Mouse (Mus musculus) large intestine, adult 2 months (tissue): ENCODE data around the gene Slc16a13. TPM values are rescaled to one million over a fixed set of nuclear protein-coding genes. Genes with fewer than 3 reads are reported as not detected.

Experiments
- DNase-seq: peaks from one replicate; pipeline ENCODE4 v3.0.0-alpha.2; 2012; ENCODE audit warnings: low read depth, low spot score
- WGBS: fragments of 180-500 bp; shearing (Covaris S2); methylation state at CpG from one replicate; pipeline ENCODE4 v1.1.7; 2018; 5-methylcytosine and 5-hydroxymethylcytosine counted together
- polyA plus RNA-seq: library from polyadenylated mRNA; depleted of rRNA; stranded (reverse); fragments of >200 nt; gene quantifications from 2 replicates; pipeline ENCODE4 v1.2.3, GENCODE M21; 2012

Gene Slc16a13
- polyA plus RNA-seq, 1 experiment: 3.8 TPM

DNA sequence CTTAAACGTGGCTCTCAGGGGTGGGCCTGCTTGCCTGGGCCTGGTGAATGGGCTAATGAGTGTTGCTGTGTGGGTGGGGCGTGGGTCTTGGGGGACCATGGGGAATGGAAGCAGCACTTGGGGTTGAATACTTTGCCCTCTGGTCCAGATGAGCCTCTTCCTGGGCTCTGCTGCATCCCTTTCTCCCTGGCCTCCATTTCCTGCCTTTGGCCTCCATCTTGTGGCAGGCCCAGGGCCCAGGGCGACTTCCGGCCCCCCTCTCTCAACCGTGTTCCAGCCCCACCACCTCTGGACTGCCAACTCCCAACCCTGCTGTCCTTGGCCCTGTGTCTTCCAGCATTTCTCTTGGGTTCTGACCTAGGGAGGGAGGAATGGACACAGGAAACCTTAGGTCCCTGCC, 13.2 kb upstream of the Slc16a13 start:
- WGBS: 61% methylated on average over 5 of the region's 5 CpGs
- DNase-seq: no peak

DNA sequence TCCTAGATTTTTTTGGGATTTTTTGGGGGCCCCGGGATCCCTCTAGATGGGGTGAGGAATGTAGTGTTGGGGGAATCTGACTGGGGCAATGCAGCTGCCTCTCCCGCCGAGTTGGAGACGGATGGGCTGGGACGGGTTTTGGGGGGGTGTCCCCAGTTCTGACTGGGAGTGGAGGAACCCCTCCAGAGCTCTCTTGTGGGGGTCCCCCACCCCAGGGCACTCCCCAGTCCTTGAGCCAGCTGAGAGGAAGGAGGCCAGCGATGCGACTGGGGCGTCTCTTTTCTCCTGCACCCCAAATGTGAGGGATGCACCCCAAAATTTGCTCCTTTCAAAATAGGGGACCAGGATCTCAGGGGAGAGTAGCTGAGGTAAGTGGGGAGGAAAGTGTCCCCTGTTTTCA, 12.2 kb upstream of the Slc16a13 start:
- WGBS: 40% methylated on average over 8 of the region's 8 CpGs
- DNase-seq: no peak

DNA sequence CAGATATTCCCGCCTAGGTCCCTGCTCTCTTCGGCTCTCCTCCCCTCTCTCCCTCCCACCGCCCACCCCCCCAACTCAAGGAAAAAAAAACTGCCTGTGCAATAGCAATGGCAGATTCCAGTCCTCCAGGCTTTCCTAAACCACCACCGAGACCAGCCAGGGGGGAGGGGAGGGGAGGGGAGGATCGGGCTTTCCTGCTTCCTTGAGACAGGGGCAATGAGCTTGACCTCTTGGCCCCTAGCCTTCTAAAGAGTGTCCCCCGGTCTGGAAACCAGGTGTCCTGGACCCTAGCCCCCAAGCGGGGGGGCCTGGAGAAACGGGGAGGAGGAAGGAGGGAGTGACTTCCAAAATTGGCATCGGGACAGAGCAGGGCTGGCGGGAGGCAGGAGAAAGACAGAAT, 11.7 kb upstream of the Slc16a13 start:
- WGBS: 24% methylated on average over 10 of the region's 10 CpGs
- DNase-seq: no peak

DNA sequence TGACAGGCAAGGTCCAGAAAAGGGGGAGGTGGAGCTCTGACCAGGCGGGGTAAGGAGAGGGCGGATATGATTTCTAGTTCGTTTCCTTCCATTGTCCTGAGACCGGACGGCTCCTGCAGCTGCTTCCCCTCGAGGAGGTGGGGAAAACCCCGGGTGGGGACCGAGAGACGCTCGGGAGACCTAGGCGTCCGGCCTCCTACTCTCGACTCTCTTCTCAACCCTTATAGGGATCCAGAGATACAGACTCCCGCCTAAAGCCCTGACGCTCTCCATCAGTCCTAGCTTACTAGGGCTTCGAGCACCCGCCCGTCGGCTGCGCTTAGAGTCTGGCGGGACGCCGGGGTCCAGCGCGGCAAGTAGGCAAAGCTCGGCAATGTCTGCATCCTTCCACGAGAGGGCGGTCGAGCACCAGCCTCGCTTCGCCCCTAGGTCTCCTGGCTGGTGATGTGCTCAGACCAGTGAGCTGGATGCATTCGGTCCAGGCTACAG, 9.4 kb upstream of the Slc16a13 start:
- DNase-seq: no peak
- WGBS: under 1% methylated on average over 32 of the region's 32 CpGs

DNA sequence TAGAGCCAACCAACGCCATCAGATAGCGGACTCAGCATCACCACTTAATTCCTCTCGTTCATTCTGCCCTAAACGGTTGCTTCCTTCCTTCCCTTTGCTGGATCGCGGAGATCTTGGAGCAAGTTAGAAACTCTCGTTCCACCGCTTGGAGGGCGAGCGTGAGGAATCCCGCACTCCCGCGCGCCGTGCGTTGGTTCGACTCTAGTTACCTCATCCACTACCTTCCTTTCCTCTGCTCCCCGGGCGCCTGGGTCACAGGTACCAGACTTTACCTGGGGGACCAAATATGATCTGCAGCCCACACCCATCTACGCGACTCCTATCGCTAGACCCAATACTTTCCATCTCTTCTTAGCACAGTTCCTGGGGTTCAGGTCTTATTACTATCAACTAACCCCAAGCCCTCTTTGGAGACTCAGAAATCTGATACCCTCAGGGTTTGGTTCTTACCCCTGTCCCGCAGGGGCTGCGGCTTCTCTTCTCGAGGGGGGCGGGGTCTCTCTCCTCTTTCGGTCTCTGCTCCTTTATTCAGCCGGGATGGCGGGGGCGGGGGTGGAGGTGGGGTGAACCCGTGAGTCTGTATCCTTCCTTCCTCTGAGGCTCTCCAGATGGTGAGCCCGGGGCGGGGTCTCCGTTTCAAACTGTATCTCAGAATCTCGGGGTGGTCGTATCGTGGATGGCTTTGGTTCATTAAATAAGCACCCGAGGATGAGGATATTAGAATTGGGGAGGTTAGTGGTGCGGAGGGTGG, 8.6 kb upstream of the Slc16a13 start, which contains the start of gene Bcl6b:
Gene Bcl6b, minus strand, starts transcription at position 539 of the 751 bp plus-strand sequence.
- WGBS: 4% methylated on average over 39 of the region's 39 CpGs

DNA sequence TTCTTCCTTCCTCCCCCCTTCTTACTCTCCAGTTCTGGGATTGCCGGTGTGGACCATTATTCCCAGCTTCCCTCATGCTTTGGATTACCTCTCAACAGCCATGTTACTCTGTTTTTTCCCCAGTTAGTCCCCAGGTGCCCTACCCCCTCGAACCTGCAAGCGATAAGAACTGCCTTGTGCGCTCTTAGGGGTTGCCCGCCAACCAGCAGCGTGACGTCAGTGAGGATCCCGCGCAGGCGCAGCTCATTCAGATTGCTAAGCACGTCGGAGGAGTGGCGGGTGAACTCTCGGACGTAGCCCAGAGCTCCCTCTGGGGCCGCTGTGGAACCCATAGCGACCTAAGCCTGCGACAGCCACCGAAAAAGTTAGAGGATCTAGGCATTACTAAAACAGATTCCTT, 8.0 kb upstream of the Slc16a13 start:
- WGBS: under 1% methylated on average over 19 of the region's 19 CpGs
- DNase-seq: no peak

More for the DNA sequence above, 8.6 kb upstream of the Slc16a13 start, which contains the start of gene Bcl6b:
- no peak for DNase-seq

DNA sequence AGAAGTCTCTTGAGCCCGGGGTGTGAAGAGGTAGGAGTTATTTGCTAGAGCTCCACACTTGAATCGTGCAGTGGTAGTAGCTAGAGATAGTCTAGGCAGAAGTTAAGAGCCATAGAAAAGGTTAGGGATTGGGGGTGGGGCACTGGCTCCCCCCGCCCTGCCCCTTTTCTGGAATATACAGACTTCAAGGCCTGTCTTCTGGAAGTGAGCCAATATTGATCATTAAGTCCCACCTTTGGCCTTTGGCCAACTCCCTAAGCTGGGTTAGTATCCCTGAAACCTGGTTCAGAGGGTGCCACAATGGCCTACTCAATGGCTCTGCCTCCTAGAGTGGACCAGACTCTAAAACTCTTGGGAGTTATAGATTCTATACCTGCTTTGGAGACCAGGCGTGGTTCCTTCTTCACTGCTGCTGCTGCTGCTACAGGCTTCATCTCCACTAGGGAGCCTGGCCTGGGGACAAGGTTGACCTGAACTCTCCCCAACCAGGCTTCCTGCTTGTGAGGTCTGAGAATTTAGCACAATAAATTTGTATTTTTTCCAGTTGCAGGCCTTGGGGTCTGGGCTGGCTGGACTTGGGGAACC, 6.9 kb upstream of the Slc16a13 start:
- WGBS: 68% methylated on average over 4 of the region's 4 CpGs
- no peak for DNase-seq

DNA sequence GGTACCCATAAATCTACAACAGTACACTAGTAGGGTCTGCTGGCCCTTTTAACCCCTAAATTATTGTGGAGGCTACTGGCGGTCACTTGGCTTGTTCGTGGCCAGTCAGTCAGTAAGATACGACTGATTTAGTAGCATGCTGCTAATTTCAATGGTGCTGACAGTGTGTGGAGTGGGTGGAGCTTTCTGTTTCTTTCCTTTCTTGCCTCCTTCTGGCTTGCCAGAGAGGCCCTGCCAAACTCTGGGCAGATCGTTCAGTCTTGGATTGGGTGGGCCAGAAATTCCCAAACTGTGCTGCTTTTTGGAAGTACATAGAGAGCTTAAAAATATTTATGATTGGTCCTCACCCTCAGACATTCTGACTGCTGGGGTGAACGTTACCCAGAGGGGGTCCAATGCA, 6.3 kb upstream of the Slc16a13 start:
- WGBS: 33% methylated on average over 5 of the region's 5 CpGs
- no peak for DNase-seq

DNA sequence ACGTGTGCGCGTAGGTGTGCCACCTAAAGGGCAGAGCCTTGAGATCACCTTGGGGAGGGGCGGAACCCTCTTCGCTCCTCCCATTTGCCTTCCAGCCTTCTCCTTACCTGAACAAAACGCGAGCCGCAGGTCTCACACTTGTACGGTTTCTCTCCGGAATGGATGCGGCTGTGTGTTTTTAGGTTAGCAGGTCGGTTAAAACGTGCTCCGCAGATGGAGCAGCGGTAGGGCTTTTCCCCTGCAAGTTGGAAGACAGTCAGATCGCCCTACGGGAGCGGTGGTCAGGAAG, 5.7 kb upstream of the Slc16a13 start:
- WGBS: 22% methylated on average over 18 of the region's 18 CpGs
- DNase-seq: no peak

DNA sequence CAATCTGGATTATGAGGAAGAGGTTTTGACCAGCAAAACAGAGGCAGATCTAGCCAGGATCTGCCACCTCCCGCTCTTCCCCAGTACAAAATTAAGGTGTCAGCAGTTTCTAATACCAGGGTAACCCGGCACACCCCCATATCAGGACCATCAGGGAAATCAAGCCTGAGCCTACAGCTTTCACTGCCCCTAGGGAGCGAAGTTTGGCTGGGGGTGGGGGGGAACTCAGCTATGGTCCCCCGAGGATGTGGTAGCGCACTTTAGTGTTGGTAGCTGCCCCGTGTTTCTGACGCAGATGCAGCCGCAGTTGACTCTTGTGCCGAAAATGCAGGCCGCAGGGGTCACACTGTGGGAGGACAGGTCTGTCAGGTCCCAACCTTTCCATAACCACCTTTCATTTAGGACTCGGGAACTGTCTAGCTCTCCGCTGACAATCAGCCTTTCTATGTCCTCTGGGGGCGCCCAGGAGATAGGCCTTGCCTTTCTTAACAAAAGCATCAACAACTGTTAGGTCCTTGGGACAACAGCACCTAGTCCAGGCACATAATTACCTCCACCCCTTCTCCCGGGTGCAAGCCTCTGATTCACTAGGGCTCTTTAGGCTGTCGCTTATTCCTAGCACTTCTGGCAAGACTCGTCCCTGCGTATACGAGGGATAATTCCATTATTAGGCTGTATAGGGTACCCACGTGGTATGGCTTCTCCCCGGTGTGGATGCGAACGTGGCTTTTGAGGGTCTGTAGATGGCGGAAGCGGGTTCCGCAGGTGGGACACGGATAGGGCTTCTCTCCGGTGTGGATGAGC, 5.1 kb upstream of the Slc16a13 start:
- no peak for DNase-seq
- WGBS: 30% methylated on average over 27 of the region's 27 CpGs

DNA sequence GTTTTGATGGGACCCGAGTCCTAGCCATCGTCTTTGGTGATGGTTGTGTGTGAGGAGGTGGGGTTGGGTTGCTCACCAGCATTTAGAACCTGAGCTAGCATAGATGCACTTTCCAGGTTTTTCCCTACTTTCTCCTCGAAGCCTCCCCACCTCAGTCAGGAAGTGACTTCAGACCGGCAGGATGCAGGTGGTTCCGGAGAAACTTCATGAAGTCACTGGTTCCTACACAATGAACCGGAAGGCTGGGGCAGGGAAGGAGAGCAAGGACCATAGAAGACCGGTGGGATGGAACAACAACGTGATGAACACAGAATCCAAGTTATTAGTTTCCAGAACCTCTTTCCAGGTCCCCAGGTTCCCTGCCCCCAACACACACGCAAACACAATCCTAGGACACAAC, 2.9 kb upstream of the Slc16a13 start:
- WGBS: 85% methylated on average over 9 of the region's 9 CpGs
- no peak for DNase-seq

DNA sequence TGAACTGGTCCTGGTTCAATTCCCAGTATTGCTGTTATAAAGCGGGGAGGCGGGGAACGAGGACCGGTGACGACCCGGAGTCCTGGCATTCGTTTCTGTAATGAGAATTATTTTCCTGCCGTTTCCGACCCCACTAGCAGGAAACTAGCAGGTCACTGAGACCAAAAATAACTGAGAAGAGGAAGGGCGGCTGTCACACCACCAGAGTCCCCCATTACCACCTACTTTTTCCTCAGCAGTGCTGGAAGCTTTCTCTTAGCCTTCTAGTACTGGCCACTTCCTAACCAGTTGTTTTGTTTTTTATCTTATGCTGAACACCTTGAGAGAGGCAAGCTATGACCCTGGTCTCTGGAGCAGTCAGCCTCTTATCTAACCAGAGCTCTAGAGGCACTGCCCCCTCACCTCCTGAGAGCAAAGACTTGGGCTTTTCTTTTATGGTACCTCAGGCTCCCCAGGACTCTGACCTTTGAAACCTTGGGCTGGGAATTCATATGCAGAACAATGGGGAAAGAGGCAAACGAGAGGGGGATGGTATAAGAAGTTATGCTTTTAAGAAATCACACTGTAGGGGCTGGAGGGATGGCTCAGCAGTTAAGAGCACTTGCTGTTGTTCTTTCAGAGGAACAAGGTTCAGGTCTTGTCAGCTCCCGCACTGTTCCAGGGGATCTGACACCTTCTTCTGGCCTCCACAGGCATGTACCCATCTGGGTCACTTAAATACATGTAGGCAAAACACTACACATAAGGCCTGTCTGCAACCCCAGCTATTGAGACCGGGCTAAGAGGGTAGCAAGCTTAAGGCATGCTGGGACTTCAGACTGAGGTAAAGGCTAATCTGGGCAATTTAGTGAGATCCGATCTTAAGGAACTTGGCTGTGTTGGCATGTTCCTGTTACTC, 988 bp upstream of the Slc16a13 start:
- 7% methylated on average over 14 of the region's 14 CpGs for WGBS
- DNase-seq: no peak

DNA sequence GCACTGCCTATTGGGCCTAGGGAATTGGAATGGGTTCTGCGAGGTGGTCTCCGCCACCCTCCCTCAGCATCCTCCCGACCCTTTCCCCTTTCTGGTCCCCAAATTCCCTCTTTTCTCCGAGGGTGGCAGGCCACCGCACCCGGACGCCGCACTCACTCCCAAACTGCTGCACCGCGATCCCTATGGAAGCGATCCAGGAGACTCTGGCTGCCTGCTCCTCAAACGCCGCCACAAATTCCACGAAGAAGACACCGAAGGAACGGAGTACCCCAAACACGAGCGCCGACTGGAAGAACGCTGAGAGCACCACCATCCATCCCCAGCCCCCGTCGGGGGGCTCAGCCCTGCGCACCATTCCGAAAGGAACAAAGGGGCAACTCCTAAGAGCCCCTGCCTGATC, 541 bp downstream of the Slc16a13 start:
- WGBS: under 1% methylated on average over 24 of the region's 24 CpGs
- no peak for DNase-seq

DNA sequence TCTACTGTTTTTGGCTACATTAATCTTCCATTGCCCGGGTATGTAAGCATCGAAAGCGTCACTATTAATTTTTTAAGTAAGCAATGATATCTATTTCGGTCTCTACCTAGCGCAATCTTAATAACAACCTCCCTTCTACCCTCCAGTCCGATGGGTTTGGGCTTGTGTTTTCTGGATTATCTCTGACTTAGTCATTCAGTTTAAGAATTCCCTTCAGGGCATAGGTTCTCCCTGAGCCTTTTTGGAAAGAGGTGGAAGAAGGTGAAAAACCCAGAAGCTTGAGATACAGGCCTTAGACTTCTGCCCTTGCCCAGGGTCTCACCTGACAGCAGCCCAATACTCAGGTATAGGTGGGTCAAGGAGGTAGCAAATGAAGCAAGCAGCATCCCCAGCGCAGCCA, 991 bp downstream of the Slc16a13 start:
- 52% methylated on average over 7 of the region's 7 CpGs for WGBS
- DNase-seq: no peak

DNA sequence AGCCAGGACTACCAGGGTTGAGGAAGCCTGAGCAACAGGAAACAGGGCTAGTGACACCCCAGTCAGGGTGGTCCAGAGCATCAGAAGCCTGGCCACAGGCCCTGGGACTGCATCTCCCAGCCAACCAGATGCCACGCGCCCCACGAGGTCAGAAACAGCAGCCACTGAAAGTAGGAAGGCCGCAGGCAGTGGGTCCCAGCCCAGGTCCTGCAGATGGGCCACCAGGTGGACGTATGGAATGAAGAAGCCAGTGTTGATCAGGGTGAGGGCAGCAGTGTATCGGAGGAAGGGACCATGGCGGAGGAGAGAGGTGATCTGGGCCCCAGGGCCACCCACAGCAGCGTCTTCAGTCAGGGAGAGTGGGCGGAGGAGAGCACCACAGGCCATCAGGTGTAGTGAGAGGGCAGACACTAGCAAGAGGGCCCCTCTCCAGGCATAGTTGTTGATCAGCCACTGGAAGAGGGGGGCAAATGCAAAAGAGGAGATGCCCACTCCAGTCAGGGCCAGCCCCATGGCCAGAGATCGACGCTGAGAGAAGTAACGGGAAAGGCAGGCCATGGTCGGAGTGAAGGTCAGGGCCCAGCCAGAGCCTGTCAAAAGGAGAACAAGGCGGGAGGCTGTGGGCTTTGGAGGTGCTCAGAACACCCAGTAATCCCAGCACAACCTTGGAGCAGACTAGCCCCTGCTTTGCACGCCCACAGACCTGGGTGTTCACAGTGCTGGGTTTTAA, 2.0 kb downstream of the Slc16a13 start:
- 73% methylated on average over 15 of the region's 15 CpGs for WGBS
- DNase-seq: no peak

DNA sequence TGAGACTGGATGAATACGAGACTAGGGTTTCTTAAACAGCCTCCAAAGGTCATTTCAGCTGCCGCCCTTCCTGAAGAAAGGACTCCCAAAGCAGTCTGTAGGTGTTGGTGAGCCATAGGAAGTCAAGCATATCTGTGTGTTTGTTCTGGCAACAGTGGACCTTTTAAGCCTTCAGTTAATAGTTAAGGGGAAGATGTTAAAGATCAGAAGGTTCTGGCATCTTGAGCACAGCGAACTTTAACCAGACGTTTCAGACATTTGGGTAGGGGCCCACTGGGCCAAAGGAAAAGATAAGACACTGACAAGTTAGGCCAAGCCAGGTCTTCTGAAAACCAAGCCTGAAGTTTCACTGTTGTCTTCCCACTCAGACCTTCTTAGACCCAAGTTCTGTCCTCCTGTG, 2.8 kb downstream of the Slc16a13 start:
- DNase-seq: no peak
- WGBS: 30% methylated on average over 4 of the region's 4 CpGs

DNA sequence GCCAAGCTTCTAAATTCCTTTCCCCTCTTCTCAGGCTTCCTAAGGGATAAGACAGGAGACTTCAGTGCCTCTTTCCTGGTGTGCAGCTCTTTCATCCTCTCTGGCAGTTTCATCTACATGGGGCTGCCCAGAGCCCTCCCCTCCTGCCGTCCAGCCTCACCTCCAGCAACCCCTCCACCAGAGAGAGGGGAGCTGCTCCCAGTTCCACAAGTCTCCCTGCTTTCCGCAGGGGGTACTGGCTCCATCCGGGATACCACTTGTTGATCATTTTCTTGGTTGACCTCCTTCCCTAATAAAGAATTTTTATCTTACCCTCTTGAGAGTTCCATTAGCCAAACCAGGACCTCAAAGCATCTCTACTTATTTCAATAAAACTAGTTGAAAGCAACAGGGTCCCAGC, 4.8 kb downstream of the Slc16a13 start:
- no peak for DNase-seq
- 80% methylated on average over 3 of the region's 3 CpGs for WGBS

DNA sequence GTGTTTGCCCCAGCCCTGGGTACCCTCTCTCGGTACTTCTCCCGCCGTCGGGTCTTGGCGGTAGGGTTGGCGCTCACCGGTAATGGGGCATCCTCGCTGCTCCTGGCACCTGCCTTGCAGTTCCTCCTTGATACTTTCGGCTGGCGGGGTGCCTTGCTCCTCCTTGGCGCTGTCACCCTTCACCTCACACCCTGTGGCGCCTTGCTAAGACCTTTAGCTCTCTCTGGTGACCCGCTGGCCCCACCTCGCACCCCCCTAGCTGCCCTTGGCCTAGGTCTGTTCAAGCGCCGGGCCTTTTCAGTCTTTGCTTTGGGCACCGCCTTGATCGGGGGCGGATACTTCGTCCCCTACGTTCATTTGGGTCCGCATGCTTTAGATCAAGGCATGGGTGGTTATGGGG, 5.6 kb downstream of the Slc16a13 start:
- no peak for DNase-seq
- WGBS: 73% methylated on average over 22 of the region's 22 CpGs

DNA sequence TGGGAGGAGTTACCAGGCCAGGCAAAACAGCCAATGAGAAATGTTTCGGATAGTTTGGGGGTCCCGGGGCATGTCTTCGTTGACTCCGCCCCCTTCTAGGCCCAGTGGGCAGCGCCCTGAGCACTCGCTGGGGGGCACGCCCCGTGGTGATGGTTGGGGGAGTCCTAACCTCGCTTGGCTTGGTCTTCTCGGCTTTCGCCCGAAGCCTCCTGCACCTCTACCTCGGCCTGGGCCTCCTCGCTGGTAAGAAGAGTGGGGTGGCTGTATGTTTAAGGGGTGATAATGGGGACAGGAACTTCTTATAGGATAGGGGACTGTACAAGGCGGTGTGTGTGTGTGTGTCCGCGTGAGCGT, 6.0 kb downstream of the Slc16a13 start:
- DNase-seq: no peak

More for the DNA sequence above, 6.0 kb downstream of the Slc16a13 start:
- WGBS: 52% methylated on average over 18 of the region's 18 CpGs
